ENCODE assay signal across 29 mouse cellular contexts in the genomic region with DNA sequence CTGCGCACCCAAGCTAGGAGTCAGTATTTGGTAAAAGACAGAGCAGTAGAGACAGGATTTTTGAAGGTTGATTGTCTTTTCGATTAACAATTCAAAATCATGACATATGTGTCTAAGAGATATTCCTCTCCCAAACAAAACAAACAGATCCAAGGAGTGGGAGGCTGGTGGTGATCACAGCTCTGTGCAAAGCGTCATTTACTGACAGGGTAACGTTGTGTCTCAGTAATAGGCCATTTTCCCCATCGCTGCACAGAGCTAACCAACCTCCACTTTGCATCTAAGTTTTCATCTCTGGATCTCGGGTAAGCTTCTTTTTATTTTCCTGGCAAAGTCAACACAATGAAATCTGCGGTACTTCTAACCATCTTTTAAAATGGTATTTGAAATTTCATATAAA.
A peak's percentile ranks its signal among the peaks of the same experiment; 100 is the strongest.
DNase-seq lines count a peak whose midpoint lies in the region; ATAC-seq and TF ChIP-seq lines count a peak whose summit lies in the region.
"Had no signal": no experiment of that assay in that cellular context is flagged by ENCODE, and none has a peak within 500 bp of the region (broad histone marks: within the 10 kb centered on the region; RNA-seq: fewer than 3 reads in every experiment).

No protein-coding gene starts in this region.

- H3K9ac ChIP-seq in hindbrain, embryonic 13.5 days, result no peak overlapping the region
- H3K9ac ChIP-seq: embryonic facial prominence, embryonic 12.5 days; embryonic facial prominence, embryonic 15.5 days; forebrain, embryonic 12.5 days; forebrain, embryonic 15.5 days; heart, embryonic 12.5 days; heart, embryonic 15.5 days; hindbrain, embryonic 15.5 days had no signal

- H3K27me3 ChIP-seq in hindbrain, embryonic 13.5 days, result no peaks in the 10 kb centered on the region
- H3K27me3 ChIP-seq in hindbrain, embryonic 10.5 days (ENCODE audit: insufficient read depth, poor library complexity, severe bottlenecking), result no peaks in the 10 kb centered on the region
- H3K27me3 ChIP-seq in heart, embryonic 10.5 days (ENCODE audit: insufficient read depth, poor library complexity, severe bottlenecking), result no peaks in the 10 kb centered on the region; the same call in 1 of the 2 replicates
- H3K27me3 ChIP-seq: embryonic facial prominence, embryonic 12.5 days; embryonic facial prominence, embryonic 15.5 days; forebrain, embryonic 12.5 days; forebrain, embryonic 15.5 days; heart, embryonic 12.5 days; heart, embryonic 15.5 days; hindbrain, embryonic 15.5 days; Patski had no signal

- H3K36me3 ChIP-seq in hindbrain, embryonic 13.5 days, result no peaks in the 10 kb centered on the region
- no peaks in the 10 kb centered on the region for H3K36me3 ChIP-seq in hindbrain, embryonic 10.5 days
- H3K36me3 ChIP-seq in heart, embryonic 10.5 days, result no peaks in the 10 kb centered on the region
- H3K36me3 ChIP-seq: embryonic facial prominence, embryonic 12.5 days; embryonic facial prominence, embryonic 15.5 days; forebrain, embryonic 12.5 days; forebrain, embryonic 15.5 days; G1E; heart, embryonic 12.5 days; heart, embryonic 15.5 days; hindbrain, embryonic 15.5 days had no signal

- no peak overlapping the region for H3K4me2 ChIP-seq in hindbrain, embryonic 13.5 days
- H3K4me2 ChIP-seq: embryonic facial prominence, embryonic 12.5 days; embryonic facial prominence, embryonic 15.5 days; forebrain, embryonic 12.5 days; forebrain, embryonic 15.5 days; heart, embryonic 12.5 days; heart, embryonic 15.5 days; hindbrain, embryonic 15.5 days had no signal

- H3K27ac ChIP-seq in hindbrain, embryonic 13.5 days, result 0 out of 2 replicates have a peak overlapping the region, but pooled peaks have one; percentile 20
- no peak overlapping the region for H3K27ac ChIP-seq in hindbrain, embryonic 10.5 days
- peak overlapping the region; percentile 79 for H3K27ac ChIP-seq in layer of hippocampus, adult 2 months
- H3K27ac ChIP-seq in heart, embryonic 10.5 days, result no peak overlapping the region
- H3K27ac ChIP-seq: embryonic facial prominence, embryonic 12.5 days; embryonic facial prominence, embryonic 15.5 days; forebrain, embryonic 12.5 days; forebrain, embryonic 15.5 days; gastrocnemius, adult 2 months; heart, embryonic 15.5 days; hindbrain, embryonic 15.5 days had no signal

- H3K4me3 ChIP-seq in hindbrain, embryonic 13.5 days, result no peak overlapping the region
- no peak overlapping the region for H3K4me3 ChIP-seq in hindbrain, embryonic 10.5 days
- H3K4me3 ChIP-seq in layer of hippocampus, adult 2 months, result no peak overlapping the region
- H3K4me3 ChIP-seq in heart, embryonic 10.5 days, result no peak overlapping the region
- H3K4me3 ChIP-seq: embryonic facial prominence, embryonic 12.5 days; embryonic facial prominence, embryonic 15.5 days; erythroblast, embryonic 14.5 days; forebrain, embryonic 12.5 days; forebrain, embryonic 15.5 days; gastrocnemius, adult 2 months; heart, embryonic 12.5 days; heart, embryonic 15.5 days; hindbrain, embryonic 15.5 days had no signal

- 79% methylated on average over 7 of the region's 7 CpGs for WGBS in hindbrain, embryonic 13.5 days
- WGBS in hindbrain, embryonic 10.5 days, result 88% methylated on average over 7 of the region's 7 CpGs
- 87% methylated on average over 7 of the region's 7 CpGs for WGBS in heart, embryonic 10.5 days

- ATAC-seq in hindbrain, embryonic 13.5 days (ENCODE audit: low FRiP score), result no peak
- ATAC-seq: forebrain, embryonic 15.5 days; Patski had no signal

- 0 out of 2 replicates have a peak, but pooled peaks cover 2% of the 10 kb centered on the region for H3K4me1 ChIP-seq in hindbrain, embryonic 13.5 days (replicated peaks)
- no peaks in the 10 kb centered on the region for H3K4me1 ChIP-seq in hindbrain, embryonic 10.5 days (replicated peaks)
- peaks cover 11% of the 10 kb centered on the region for H3K4me1 ChIP-seq in heart, embryonic 10.5 days
- H3K4me1 ChIP-seq: embryonic facial prominence, embryonic 12.5 days; embryonic facial prominence, embryonic 15.5 days; forebrain, embryonic 12.5 days; forebrain, embryonic 15.5 days; heart, embryonic 15.5 days; hindbrain, embryonic 15.5 days had no signal

- TF ChIP-seq CTCF in layer of hippocampus, adult 2 months (conservative IDR thresholded peaks at IDR 0.05), result no peak

- DNase-seq in hindbrain, embryonic 10.5 days (ENCODE audit: low spot score), result no peak
- peak in 1 of 2 experiments; percentile 74 for DNase-seq in layer of hippocampus, adult 2 months (ENCODE audit: low spot score in 2 of 2)
- no peak for DNase-seq in layer of hippocampus, adult 9-10 months (ENCODE audit: low spot score)
- peak; percentile 57 for DNase-seq in layer of hippocampus, adult 9-11 months
- DNase-seq in right cerebral cortex, postnatal 14 days, result no peak
- no peak for DNase-seq in heart, embryonic 10.5 days (ENCODE audit: low spot score)
- DNase-seq: adrenal gland, postnatal 10 days; adrenal gland, postnatal 36 days; B cell, adult 2 months; cerebellum, adult 11 months; cerebellum, adult 2 months; cerebellum, adult 9-11 months; cerebellum, postnatal 25 days; gastrocnemius, adult 2 months; gastrocnemius, postnatal 14 days; heart, adult 11 months; heart, postnatal 10 days; heart, postnatal 36 days had no signal

- no peaks in the 10 kb centered on the region for H3K9me3 ChIP-seq in hindbrain, embryonic 13.5 days
- H3K9me3 ChIP-seq in hindbrain, embryonic 10.5 days, result no peaks in the 10 kb centered on the region
- no peaks in the 10 kb centered on the region for H3K9me3 ChIP-seq in heart, embryonic 10.5 days
- H3K9me3 ChIP-seq: embryonic facial prominence, embryonic 12.5 days; embryonic facial prominence, embryonic 15.5 days; forebrain, embryonic 12.5 days; forebrain, embryonic 15.5 days; G1E; heart, embryonic 12.5 days; heart, embryonic 15.5 days; hindbrain, embryonic 15.5 days had no signal

Comparison
In these comparisons a context has a peak if more than half of its experiments do, and no peak if none do; other contexts are left out.
1. H3K27ac ChIP-seq: peak in hindbrain, embryonic 13.5 days (single experiment) and layer of hippocampus, adult 2 months (single experiment); none in hindbrain, embryonic 10.5 days (single experiment) and heart, embryonic 10.5 days (single experiment).